Mouse (Mus musculus) brain, embryonic 14.5 days (tissue): ENCODE measurements around the gene Tmem101.

Experiments
- CTCF ChIP-seq: fragments of 200-500 bp; IDR thresholded peaks from 2 replicates; pipeline ENCODE4 v1.5.1; 2012; ENCODE audit warnings: inconsistent platforms, mild to moderate bottlenecking, moderate library complexity, borderline replicate concordance; ENCODE audit not compliant: insufficient read depth, insufficient read length; ENCODE audit errors: extremely low read depth
- POLR2A ChIP-seq: fragments of 200-500 bp; IDR thresholded peaks from 2 replicates; pipeline ENCODE4 v1.6.1; 2012; ENCODE audit warnings: mild to moderate bottlenecking, inconsistent platforms, borderline replicate concordance; ENCODE audit not compliant: poor library complexity, insufficient read depth, insufficient read length, severe bottlenecking; ENCODE audit errors: extremely low read depth

DNA sequence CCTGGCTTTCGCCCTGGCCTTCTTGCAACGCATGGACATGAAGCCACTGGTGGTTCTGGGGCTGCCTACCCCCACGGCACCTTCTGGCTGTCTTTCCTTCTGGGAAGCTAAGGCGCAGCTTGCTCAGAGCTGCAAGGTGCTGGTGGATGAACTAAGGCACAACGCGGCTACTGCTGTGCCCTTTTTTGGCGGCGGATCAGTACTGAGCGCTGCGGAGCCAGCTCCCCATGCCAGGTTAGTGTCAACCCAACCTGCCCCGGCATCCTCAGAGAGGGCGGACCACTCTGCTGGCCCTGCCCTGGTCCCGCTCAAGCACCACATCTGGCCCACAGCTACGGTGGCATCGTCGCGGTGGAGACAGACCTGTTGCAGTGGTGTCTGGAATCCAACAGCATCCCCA, 9.7 kb downstream of the Tmem101 start:
- TF ChIP-seq CTCF (no peak), POLR2A (no peak)
